Mouse (Mus musculus) midbrain, embryonic 16.5 days (tissue): Measurements from ENCODE around the gene Dynll2. TPM values are rescaled to one million over a fixed set of nuclear protein-coding genes. Genes with fewer than 3 reads are reported as not detected.
A peak's percentile ranks its signal among the peaks of the same experiment; 100 is the strongest.

Experiments
- ATAC-seq: fragments of 200-750 bp; cut with Nextera tagmentation; 2 replicates; pipeline ENCODE4 v1.8.0; 2017; ENCODE audit warnings: moderate TSS enrichment
- H3K27ac ChIP-seq: fragments of 300-500 bp; sonication (generic); 2 replicates; pipeline ENCODE4 v1.5.1; 2014; ENCODE audit warnings: mild to moderate bottlenecking, low read length, mixed read lengths
- H3K27me3 ChIP-seq: fragments of 300-500 bp; sonication (generic); 2 replicates; pipeline ENCODE4 v1.6.1; 2014; ENCODE audit warnings: low read depth, low read length, mixed read lengths; ENCODE audit not compliant: control insufficient read depth, insufficient read depth
- H3K36me3 ChIP-seq: fragments of 300-500 bp; sonication (generic); 2 replicates; pipeline ENCODE4 v1.6.1; 2014; ENCODE audit warnings: mild to moderate bottlenecking, low read length, moderate library complexity, mixed read lengths; ENCODE audit not compliant: control insufficient read depth, insufficient read depth
- H3K4me1 ChIP-seq: fragments of 300-500 bp; sonication (generic); 2 replicates; pipeline ENCODE4 v1.6.1; 2014; ENCODE audit warnings: mild to moderate bottlenecking, low read length, mixed read lengths; ENCODE audit not compliant: control insufficient read depth, insufficient read depth
- H3K4me2 ChIP-seq: fragments of 300-500 bp; sonication (generic); 2 replicates; pipeline ENCODE4 v1.6.1; 2014; ENCODE audit warnings: mild to moderate bottlenecking, low read length, mixed read lengths
- H3K4me3 ChIP-seq: fragments of 300-500 bp; sonication (generic); 2 replicates; pipeline ENCODE4 v1.5.1; 2014; ENCODE audit warnings: low read depth, mild to moderate bottlenecking, low read length, moderate library complexity, mixed read lengths
- H3K9ac ChIP-seq: fragments of 300-500 bp; sonication (generic); 2 replicates; pipeline ENCODE4 v1.6.1; 2014; ENCODE audit warnings: low read depth, low read length, mixed read lengths
- H3K9me3 ChIP-seq: fragments of 300-500 bp; sonication (generic); replicated peaks from 2 replicates; pipeline ENCODE4 v1.6.1; 2014; ENCODE audit warnings: mild to moderate bottlenecking, low read length, mixed read lengths; ENCODE audit not compliant: control insufficient read depth, poor library complexity, severe bottlenecking
- WGBS: fragments of 180-500 bp; shearing (Covaris S2); extraction: QIAGEN DNeasy Blood & Tissue Kit; methylation state at CpG from one replicate; pipeline ENCODE4 v1.1.7; 2014; 5-methylcytosine and 5-hydroxymethylcytosine counted together
- polyA plus RNA-seq: library from polyadenylated mRNA; unstranded; fragments of >200 nt; fragmentation: Nextera tagmentation; extraction: Ambion mirVana; gene quantifications from 2 replicates; pipeline ENCODE4 v1.2.1, GENCODE M21; 2015

Gene Dynll2
- polyA plus RNA-seq, 1 experiment from 2014 or later = 57.3 TPM

GRCm38 (mm10) chr11:88004123-88004522, 16.8 kb upstream of the Dynll2 start:
- no peak overlapping the region for H3K4me2 ChIP-seq
- 59% methylated on average over 2 of the region's 2 CpGs for WGBS

GRCm38 (mm10) chr11:88002738-88003137, 15.4 kb upstream of the Dynll2 start:
- no peak overlapping the region for H3K4me3 ChIP-seq
- H3K9me3 ChIP-seq = no peaks in the 10 kb centered on the region
- ATAC-seq = no peak
- no peaks in the 10 kb centered on the region for H3K36me3 ChIP-seq
- no peaks in the 10 kb centered on the region for H3K4me1 ChIP-seq
- no peak overlapping the region for H3K27ac ChIP-seq
- H3K9ac ChIP-seq = no peak overlapping the region
- H3K27me3 ChIP-seq = no peaks in the 10 kb centered on the region
- no peak overlapping the region for H3K4me2 ChIP-seq
- WGBS = 80% methylated on average over 4 of the region's 4 CpGs

More at GRCm38 (mm10) chr11:88004123-88004522, 16.8 kb upstream of the Dynll2 start:
- no peak overlapping the region for H3K9ac ChIP-seq
- H3K4me1 ChIP-seq = peaks cover under 1% of the 10 kb centered on the region; the same call in 1 of the 2 replicates
- H3K27ac ChIP-seq = no peak overlapping the region
- no peaks in the 10 kb centered on the region for H3K27me3 ChIP-seq
- ATAC-seq = no peak
- no peaks in the 10 kb centered on the region for H3K9me3 ChIP-seq
- no peak overlapping the region for H3K4me3 ChIP-seq
- H3K36me3 ChIP-seq = no peaks in the 10 kb centered on the region

GRCm38 (mm10) chr11:87999751-88000150, 12.4 kb upstream of the Dynll2 start:
- no peak for ATAC-seq
- Histone ChIP-seq H3K9ac (no peak overlapping the region), H3K9me3 (no peaks in the 10 kb centered on the region), H3K4me1 (no peaks in the 10 kb centered on the region), H3K36me3 (no peaks in the 10 kb centered on the region), H3K4me2 (no peak overlapping the region), H3K27me3 (no peaks in the 10 kb centered on the region), H3K4me3 (no peak overlapping the region), H3K27ac (no peak overlapping the region)
- WGBS = 92% methylated on average over 5 of the region's 5 CpGs

GRCm38 (mm10) chr11:87991806-87992205, 4.5 kb upstream of the Dynll2 start:
- WGBS = 55% methylated on average over 4 of the region's 4 CpGs
- ATAC-seq = no peak

GRCm38 (mm10) chr11:87987861-87988260, 528 bp upstream of the Dynll2 start:
- ATAC-seq = no peak
- Histone ChIP-seq H3K4me2 (peak overlapping the region; percentile 82), H3K27ac (peak overlapping the region; percentile 96), H3K4me1 (peaks cover 29% of the 10 kb centered on the region), H3K27me3 (no peaks in the 10 kb centered on the region), H3K4me3 (peak overlapping the region; percentile 95), H3K9ac (peak overlapping the region; percentile 62), H3K36me3 (peaks cover 5% of the 10 kb centered on the region; the same call in 1 of the 2 replicates), H3K9me3 (no peaks in the 10 kb centered on the region)
- WGBS = 56% methylated on average over 11 of the region's 11 CpGs

More at GRCm38 (mm10) chr11:87991806-87992205, 4.5 kb upstream of the Dynll2 start:
- Histone ChIP-seq H3K4me1 (peaks cover 3% of the 10 kb centered on the region; the same call in 1 of the 2 replicates), H3K36me3 (no peaks in the 10 kb centered on the region), H3K9ac (no peak overlapping the region), H3K4me3 (no peak overlapping the region), H3K9me3 (no peaks in the 10 kb centered on the region), H3K27ac (no peak overlapping the region), H3K4me2 (no peak overlapping the region), H3K27me3 (no peaks in the 10 kb centered on the region)

DNA sequence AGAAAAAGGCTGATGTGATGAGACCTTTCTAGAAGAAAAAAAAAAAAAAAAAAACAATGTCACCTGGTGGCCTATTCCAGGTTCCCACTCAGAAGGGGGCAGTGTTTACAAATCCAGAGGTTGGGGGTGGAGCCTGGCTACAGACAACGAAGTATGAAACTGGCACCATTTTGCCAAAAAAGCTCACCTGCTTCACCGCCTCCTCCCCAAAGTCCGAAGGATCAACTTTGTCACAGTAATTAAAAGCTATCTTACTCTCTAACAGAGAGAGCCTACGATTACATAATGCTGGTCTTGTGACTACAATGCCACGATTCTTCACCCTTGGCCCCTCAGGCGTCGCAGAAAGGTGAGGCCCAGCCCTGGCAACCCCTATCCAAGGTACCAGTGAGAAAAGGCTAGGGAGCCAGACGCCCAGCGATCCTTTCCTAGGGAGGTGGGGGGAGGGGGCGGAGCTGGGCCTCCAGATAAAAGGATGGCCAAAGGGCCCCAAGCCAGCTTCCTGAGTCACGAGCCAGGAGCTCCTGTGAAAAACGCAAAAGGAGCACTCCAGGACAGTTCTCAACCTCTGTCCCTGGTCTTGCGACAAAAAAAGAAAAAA, 1.1 kb downstream of the Dynll2 start:
- WGBS = 0% methylated on average over 13 of the region's 13 CpGs
- peaks cover 29% of the 10 kb centered on the region for H3K4me1 ChIP-seq
- peak overlapping the region; percentile 95 for H3K4me3 ChIP-seq
- ATAC-seq = no peak
- H3K9me3 ChIP-seq = no peaks in the 10 kb centered on the region
- H3K4me2 ChIP-seq = peak overlapping the region; percentile 82
- peaks cover 6% of the 10 kb centered on the region for H3K36me3 ChIP-seq
- peak overlapping the region; percentile 99 for H3K9ac ChIP-seq
- H3K27me3 ChIP-seq = no peaks in the 10 kb centered on the region
- peak overlapping the region; percentile 96 for H3K27ac ChIP-seq

DNA sequence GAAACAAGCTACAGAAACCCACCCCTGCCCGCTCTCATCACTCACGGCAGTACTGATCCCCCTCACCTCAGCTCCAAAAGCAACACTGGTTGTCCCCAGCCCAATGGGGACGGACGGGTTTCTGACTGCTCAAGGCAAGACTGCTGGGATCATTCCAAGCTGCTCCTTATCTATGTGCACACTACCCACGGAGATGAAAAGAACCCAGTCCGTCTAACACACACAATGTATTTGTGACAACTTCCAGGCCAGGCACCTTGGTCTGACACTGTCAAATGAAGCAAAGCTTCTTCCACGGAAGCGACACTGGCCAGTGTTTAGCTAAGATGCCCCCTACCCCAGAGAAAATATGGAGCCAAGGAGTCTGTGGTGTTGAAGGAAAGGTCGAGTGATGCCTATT, 1.7 kb downstream of the Dynll2 start:
- peak overlapping the region; percentile 95 for H3K4me3 ChIP-seq
- peaks cover 12% of the 10 kb centered on the region for H3K36me3 ChIP-seq
- ATAC-seq = no peak
- no peaks in the 10 kb centered on the region for H3K27me3 ChIP-seq
- no peaks in the 10 kb centered on the region for H3K9me3 ChIP-seq
- H3K27ac ChIP-seq = no peak overlapping the region
- WGBS = 25% methylated on average over 9 of the region's 9 CpGs
- H3K4me2 ChIP-seq = peak overlapping the region; percentile 82
- H3K9ac ChIP-seq = peak overlapping the region; percentile 99
- peaks cover 29% of the 10 kb centered on the region for H3K4me1 ChIP-seq

DNA sequence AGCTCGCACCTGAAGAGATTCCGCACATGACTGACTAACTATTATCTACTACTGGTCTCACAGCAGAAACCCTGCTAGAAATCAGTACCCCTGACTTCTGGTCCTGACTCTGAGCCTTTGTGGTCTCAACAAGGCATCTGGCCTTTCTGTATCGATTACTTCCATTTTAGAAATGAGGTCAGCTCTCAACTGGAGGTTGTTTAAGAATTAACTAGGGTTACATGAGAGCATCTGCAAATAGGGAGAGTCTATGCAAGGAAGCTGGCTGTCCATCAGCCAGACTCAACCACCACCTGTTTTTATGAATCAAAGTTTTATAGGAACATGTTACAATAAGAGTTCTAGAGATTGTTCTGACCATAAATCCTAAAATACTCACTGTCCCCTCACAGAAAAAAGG, 2.8 kb downstream of the Dynll2 start:
- no peak overlapping the region for H3K27ac ChIP-seq
- peak overlapping the region; percentile 95 for H3K4me3 ChIP-seq
- 81% methylated on average over 3 of the region's 3 CpGs for WGBS
- peaks cover 17% of the 10 kb centered on the region for H3K36me3 ChIP-seq
- H3K4me2 ChIP-seq = peak overlapping the region; percentile 82
- H3K4me1 ChIP-seq = peaks cover 29% of the 10 kb centered on the region
- no peaks in the 10 kb centered on the region for H3K27me3 ChIP-seq
- ATAC-seq = no peak
- peak overlapping the region; percentile 8; the same call in 1 of the 2 replicates for H3K9ac ChIP-seq
- no peaks in the 10 kb centered on the region for H3K9me3 ChIP-seq

- 87% methylated on average over 4 of the region's 4 CpGs for WGBS
- no peak for ATAC-seq
Observed at GRCm38 (mm10) chr11:87978905-87979304, 8.4 kb downstream of the Dynll2 start.

More at GRCm38 (mm10) chr11:87978905-87979304, 8.4 kb downstream of the Dynll2 start:
- Histone ChIP-seq H3K4me3 (no peak overlapping the region), H3K27me3 (no peaks in the 10 kb centered on the region), H3K36me3 (peaks cover 24% of the 10 kb centered on the region), H3K9ac (no peak overlapping the region), H3K4me1 (peaks cover 8% of the 10 kb centered on the region), H3K27ac (no peak overlapping the region), H3K4me2 (no peak overlapping the region), H3K9me3 (no peaks in the 10 kb centered on the region)
